Mouse (Mus musculus): ENCODE results near the gene Fgf18. TPM values are rescaled to one million over a fixed set of nuclear protein-coding genes. Genes with fewer than 3 reads are reported as not detected.

The Fgf18 gene
- total RNA-seq (2021): 10 to 100 TPM; 11.1 to 14.1 TPM

DNA sequence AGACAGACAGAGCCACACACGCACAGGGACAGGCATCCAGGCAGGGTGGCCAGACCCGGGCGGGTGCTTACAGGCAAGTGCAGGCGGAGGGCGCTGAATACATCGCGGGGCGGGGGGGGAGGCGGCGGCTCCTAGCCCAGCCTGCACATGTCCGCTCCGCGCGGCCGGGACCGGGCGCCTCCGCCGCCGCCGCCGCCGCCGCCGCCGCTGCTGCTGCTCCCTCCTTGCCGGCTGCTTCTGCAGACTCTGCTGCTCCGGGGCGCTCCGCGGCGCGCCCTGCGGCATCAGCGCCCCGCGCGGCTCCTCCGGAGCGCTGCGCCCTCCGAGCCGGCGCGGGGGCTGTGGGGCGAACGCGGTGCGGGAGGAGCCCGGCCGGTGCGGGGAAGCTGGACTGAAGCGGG lies at the start of gene Fgf18:
Gene Fgf18, minus strand, starts transcription at position 230 of the 401 bp plus-strand sequence.
- peak; percentile 50 for DNase-seq

DNA sequence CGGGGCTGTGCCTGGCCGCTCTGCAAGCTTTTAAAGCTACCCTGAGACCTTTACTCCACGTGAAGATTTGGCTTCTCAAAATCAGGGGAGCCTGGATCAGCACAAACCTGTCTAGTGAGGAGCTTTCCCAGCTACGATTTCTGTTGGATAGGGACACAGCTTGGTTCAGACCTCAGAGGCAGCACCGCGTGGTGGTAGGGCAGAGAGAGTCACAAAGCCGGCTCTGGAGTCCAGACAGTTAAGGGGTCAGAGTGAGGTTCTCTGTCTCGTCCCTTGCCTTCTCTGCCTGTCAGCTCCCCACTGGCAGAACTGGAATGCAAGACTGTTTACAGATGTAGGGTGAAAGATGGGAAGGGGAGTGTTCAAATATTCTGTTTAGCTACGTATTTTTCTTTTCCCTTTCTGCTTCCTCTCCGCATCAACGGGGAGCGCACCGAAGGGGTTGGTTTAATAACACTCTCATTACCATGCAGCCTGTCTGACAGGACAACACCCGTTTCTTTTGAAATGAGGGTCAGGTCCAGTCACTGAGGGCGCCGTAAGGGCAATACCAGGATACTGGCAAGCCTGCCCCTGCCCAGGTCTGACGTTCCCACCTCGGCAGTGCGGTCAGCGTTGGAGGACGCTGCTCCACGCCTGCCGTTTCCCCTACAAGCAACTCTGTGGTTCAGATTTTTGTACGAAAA lies 49.4 kb upstream of the Fgf18 start:
- no peak for DNase-seq

DNA sequence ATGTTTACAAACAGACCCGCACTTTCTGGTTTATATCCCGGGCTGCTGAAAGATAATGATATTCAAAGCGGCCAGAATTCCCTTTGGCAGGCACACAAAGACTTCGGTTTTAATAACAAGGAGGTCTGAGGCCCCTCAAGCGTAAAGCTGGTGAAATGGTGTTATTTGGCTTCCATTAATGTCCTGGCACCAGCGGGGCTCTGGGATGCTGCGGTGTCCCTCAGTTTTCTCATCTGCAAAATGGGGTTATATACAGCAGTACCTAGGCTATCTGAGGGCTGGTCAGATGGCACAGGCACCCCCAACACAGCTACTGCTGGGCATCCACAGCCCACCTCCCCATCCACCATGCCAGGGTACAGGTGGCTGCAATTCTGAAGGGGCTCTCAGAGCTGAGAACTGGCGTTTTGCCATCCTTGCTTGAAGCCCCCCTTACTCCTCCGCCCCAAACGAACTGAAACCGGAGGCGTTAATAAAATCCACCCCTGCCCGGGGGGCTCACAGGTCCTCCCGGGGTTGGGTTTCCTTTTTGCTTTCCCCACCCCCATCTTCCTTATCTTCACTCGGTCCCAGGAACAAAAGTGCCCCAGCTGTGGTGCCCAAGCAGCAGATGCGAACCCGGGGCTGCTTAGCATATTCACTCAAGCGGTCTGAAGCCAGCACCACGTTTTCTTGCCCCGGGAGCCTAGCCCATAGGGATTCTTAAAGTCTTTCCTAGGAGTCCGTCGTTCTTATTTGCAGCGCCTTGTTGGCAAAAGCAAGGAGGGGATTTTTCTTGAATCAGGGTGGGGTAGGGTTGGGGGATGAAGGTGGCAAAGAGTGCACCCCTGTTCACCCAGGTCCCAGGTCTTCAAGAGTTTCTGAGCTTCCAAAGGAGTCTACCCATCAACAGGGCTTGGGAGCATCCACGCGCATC lies 48.6 kb upstream of the Fgf18 start:
- no peak for DNase-seq

DNA sequence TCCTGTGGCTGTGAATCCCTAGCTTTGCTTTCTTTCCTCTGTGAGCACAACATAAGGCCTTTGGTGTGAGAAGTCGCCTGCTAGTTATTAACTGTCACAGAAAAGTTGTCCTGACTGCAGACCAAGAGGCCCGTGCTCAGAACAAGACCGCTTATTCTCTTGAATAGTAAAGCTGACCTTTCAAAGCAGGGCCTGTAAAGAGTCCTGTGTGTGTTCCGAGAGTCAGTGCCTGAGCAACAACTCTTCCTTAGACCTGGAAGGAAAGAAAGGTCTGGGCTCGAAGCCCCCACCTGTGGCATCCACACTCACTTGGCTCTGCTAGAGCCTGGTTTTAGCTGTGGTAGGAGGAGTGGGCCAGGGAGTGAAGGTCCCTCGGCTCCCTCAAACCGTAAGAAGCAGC lies 47.9 kb upstream of the Fgf18 start:
- no peak for DNase-seq

DNA sequence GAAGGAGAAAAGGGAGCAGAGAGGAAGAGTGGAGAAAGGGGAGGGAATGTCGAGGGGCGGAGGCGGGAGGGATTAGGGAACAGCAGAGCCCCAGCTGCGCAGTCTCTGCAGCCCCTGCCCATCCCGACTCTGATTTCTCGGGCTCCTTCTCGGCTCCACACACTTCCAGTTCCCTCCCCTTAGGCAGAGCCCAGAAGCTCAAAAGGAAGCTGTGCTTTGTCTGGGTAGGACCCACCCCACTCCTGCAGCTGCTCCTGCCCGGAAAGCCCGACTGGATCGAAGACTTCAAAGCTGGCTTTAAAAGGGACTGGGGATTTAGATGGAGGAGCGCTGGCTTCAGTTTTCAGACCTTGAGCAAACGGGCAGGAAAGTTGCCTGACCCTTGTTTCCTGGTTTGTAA lies 46.5 kb upstream of the Fgf18 start:
- no peak for DNase-seq

DNA sequence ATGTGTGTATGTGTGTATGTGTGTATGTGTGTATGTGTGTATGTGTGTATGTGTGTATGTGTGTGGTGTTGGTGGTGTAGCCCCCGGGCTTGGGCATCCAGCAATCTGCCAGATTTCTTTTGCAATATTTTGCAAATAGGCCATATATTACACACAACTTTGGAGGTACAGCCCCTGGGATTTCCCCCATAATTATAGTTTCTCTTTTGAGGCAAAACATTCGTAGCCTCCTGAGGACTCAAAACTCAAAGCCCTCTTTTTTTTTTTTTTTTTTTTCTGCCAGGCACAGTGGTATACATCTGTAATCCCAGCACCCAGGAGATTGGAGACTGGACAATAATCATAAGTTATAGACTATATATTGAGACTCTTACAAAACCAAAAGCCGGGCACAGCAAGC lies 34.6 kb upstream of the Fgf18 start:
- DNase-seq: no peak

DNA sequence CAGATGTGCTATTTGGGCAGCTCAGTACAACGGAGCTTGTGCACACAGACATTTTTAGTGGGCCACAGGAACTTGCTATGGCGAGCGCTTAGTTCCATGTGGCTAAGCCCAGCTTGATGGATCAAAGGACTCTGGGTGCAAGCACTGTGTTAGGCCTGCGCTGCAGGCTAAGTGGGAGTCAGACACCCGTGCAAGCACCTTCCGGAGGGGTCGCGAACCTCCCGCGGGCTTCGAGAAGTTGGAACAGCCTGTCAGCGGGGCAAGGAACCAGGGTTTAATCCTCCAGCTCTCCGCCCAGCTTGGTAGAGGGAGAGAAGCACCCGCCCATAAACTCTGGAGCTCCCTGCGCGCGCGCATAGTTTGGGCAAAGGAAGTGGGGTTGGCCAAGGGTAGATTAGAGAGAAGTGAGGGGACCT lies 33.5 kb upstream of the Fgf18 start:
- peak; percentile 7 for DNase-seq

DNA sequence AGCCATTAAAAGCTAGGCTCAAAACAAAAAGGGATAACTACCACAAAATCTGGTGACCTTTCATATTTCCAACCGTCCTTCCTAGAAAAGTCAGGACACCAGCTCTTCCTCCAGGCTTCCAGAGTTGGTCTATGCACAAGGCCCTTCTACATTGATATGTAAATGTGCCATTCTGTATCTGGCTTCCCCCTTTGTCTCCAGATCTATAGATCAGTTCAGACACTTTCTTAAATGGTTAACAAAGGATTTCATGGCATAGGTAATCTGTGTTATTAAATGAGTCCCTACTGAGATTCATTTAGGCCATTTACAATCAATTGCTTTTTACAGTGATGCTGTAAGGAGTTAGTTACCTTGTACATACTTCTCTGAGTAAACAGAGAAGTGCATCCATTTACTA lies 32.6 kb upstream of the Fgf18 start:
- DNase-seq: no peak

DNA sequence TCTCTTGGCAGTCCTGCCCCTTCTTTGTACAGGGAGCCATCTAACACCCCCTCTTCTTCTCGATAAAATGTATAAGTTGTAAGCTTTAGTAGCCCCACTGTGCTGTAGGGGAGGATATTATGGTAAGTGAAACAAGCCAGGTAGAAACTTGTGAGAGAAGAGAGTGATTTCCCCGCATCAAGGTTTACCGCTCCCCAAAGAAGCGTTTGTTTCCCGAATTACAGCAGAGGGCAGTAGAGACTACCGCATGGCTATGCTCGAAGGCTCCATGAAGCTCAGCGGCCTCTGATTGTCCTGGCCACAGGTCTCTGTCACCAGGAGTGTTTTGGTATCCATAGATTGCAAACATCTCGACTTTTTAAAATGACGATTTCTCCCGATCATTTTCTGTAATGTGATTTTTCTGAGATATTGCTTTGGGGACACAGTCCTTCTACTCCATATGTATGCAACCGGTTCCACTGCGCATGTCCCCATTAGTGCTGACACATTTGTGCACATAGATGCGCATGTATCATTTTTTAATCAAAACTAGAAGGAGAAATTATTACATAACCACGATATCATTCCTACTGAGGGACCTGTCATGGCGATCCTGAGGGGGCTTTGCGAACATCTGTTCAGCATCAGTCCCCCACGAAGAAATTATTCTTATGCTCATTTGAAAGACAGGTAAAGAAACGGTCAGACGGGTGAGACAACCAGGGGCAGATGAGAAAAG lies 29.5 kb upstream of the Fgf18 start:
- DNase-seq: peak; percentile 66

DNA sequence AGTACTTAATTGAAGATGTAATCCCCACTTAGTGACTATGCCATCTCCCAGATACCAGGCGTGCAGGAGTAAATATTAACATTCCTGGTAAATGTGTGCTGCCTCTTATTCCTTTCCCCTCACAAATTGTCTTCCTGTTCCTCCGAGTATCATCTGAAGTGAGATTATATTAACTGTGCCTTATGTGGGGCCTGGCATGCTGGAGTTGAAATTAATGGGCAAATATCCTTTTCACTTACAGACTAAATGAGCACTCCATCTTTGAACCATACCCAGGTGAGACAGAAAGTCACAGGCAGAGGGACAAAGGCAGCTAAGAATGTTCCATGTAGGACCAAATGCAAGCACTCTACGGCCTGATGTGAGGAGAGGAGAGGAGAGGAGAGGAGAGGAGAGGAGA lies 28.6 kb upstream of the Fgf18 start:
- no peak for DNase-seq

DNA sequence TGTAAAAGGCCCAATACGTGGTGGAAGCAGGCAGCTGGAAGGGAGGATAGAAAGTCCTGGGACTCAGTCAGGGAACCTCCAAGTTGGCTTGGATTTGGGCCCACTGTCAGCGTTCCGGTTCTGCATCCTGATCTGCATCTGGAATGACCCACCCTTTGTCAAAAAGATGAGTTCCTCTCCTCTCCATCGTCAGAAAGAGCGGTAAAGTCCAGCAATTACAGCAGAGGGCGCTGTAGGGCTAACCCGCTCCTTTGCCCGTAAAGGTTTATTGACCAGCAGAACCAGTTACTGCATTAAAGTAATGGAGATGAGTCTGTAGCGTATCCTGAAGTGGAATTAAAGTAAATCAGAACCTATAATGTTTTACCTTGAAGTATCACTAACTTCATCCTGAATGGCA lies 23.3 kb upstream of the Fgf18 start:
- peak; percentile 67 for DNase-seq

DNA sequence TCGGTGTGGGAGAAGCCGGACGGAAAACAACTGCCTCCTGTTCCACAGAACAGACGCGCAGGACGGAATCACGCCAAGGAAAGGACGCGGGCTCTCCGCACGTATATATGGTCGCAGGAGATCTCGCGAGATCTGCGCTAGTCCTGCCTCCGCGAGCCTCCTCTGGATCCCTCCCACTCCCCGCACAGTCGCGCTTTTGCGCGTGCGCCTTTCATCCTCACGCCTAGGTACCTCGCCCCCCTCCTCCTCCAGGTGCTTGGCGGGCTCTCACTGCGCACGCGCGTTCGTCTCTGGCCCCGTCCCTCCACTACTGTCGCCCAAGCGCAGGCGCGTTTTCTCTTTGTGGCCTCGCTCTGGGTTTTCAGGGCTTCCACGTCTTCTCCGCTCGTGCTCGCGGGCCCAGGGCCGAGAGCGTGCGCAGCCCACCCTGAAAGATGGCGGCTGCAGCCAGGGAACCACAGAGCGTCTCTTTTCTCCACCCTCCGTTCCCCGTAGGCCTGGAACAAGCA lies 15.9 kb upstream of the Fgf18 start, which contains the start of gene Npm1:
Gene Npm1, minus strand, starts transcription at position 209 of the 509 bp plus-strand sequence.
- peak; percentile 99 for DNase-seq

DNA sequence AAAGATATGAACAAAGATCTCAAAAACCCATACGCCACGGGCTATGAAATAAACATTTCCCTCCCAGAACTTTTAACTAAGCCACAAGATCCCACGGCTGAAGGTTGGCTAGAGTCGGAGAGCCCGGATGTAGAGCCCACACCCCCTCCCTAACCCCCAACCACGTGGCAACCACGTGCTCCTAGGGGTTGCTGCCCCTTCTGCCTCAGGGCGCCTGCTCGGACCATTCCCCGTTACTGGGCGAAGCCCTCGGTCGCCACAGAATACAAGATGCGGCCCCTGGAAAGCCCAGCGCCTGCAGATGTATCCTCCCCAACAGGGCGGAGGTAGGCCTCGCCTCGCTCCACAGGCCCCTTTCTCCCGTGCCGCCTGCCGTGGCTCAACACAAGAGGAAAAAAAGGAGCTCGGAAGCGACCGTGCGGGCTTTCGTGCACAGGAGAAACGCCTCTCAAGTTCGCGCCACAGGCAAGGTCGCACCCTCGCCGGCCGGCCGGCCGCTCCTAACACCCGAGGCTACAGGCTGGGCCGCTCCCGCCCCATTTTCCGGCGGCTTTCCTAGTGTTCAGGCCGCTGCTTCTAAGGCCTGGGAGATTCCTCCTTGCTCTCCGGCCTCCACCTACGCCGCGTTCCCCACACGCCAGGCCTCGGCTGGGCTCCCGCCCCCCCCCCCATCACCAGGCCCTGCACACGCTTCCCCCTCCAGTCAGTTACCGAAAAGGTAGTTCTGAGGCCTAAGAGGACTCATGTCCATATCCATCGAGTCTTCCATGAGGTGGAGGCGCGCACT lies 15.2 kb upstream of the Fgf18 start:
- DNase-seq: peak; percentile 78

DNA sequence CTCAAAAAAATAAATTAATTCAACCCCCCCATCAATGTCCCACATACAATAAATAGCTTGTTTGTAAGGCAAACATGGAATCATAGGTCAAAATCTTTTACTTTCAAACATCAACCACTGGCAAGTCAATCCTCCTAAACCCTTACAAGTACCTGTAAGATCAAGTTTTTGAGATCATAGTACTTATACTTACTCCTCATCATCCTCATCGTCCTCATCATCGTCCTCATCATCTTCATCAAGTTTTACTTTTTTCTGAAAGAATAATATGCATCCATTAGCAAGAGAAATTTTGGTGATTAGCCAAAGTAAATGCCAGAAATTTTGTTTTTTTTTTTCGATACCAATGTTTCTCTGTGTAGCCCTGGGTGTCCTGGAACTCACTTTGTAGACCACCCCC lies 12.5 kb upstream of the Fgf18 start:
- DNase-seq: no peak

DNA sequence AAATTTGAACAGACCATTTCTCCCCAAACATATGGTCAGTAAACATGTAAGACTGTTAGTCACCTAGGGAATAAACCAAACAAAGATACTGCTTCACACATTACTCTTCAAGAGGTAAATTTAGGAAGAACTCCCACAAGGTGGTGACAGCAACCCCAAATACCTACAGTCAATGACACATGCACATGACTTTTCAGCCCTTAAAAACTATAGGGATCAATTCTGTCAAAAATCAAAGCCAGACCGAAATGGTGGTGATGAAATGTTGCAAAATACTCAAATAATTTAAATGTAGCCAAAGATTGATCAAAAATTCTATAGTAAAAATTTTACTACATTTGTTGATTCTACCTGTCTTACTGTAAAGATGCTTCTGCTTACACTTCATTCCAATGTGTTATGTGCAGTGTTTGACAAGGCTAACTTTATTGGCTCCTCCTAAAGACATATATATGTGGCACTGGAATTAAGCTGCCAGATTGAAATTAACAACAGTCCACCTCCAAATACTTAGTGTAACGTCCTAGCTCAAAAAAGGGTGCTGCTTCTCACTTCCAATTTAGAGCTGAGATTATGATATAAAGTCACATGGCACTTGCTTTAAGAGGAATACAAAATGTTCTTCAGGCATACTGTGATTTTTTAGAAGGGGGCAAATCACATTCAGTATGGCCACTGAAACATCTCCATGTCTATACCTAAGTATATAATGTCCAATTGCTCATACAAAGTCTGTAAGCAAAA lies 10.4 kb upstream of the Fgf18 start:
- DNase-seq: no peak

DNA sequence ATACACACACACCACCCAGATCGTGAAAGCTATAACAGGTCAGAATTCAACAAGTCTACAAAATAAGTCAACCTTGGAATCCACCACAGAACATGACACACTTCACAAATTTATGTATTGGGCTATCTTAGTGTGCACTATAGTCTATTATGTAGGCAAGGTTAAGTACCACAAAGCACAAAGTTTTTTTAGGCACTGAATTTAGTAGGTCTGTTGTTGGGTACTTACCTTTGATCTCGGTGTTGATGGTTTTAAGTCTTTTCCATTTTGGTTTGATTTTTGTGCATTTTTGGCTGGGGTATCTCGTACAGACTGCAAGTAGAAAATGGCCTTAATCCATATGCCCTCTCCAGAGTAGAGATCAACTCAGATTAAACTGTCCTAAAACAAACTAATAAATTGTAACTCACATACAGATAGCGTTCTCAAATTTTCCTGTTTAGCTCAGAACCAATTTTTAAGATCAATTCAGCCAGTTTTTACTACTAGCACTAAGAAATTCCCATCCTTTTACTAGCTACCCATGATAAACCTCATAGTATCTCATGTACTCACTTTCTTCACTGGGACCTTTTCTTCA lies 9.3 kb upstream of the Fgf18 start:
- DNase-seq: no peak

DNA sequence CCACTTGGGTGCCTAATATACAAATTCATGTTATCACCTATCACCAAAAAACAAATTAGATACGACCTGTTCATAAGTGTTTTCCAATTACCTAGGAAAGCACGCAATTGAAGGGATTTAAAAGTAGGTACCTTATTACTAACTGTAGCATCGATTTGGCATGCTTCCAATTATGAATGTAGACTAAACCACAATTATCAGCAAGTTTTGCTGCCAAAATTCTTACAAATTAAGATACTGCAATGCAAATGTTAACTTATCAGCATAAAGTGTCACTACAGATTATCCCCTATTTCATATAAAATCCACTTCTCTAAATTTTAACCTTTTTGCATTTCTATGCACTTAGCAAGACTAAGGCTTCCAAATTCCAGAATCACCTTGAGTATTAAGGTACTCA lies 7.3 kb upstream of the Fgf18 start:
- no peak for DNase-seq

DNA sequence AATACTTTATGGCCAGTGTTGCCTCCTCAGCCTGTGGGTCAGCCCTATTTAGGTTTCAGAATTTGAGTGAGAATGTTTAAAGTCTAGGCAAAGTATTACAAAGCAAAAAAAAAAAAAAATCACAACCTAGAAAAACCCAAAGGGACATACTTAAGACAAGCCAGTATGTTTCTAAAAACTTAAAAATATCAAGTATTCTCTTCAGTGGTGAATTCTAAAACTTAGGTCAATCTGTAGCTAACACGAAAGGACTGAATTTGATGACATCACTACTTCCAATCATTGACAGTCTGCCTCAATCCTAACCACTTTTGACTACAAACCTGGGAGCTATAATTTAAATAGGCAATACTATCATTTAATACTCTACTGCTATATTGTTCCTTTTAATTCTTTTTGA lies 5.8 kb upstream of the Fgf18 start:
- DNase-seq: no peak

DNA sequence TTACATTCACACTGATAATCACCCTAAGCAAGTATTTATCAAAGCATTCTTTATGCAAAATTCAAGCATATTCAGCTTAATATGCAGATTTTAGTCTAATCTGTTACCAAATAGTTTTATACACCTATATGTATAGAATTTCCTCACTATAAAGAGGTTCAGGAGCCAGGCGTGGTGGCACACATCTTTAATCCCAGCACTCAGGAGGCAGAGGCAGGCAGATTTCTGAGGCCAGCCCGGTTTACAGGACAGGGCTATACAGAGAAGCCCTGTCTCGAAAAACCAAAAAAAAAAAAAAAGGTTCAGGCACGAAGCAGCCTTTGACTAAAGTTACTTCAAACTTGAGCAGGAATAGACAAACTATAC lies 4.6 kb upstream of the Fgf18 start:
- DNase-seq: no peak

DNA sequence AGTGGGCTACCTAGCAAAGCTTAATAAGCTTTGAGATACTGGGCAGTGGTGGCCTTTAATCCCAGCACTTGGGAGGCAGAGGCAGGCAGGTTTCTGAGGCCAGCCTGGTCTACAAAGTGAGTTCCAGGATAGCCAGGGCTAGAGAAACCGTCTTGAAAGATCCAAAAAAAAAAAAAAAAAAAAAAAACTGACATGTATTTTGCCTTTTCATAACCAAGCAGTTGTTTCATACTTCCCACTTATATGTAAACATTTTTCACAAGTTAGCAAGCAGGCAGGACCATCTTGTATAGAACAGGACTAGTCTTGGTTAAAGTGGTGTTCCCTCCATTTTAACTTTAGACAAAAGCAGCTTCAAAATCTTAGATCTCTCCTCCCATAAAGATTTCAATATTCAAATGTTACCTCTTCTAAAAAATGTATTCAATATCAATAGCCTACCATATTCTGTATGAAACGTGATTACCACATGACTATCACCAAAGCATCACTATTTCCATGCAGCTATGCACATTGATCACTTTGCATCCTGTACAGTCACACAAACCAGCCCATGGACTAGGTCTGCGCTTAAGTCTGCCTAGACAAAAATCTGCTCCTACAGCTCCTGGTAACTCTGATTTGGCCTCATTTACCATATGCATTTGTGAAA lies 4.1 kb upstream of the Fgf18 start:
- no peak for DNase-seq

DNA sequence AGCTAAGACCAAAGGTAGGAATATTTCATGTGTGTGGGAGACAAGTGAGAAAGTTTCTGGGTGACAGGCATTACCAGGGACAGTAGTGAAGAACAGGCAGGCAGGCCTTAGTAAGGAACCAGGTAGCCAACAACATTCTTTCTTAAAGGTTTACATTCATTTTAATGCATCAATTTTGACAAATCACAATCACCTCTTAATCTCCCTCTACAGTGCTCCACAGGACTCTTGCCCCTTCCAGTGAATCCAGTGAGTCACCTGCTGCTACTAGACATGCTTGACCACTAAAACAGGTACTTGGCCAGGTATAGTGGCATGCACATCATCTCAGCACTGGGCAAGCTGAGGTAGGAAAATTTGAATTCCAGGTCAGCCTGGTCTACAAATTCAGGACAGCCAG lies 3.2 kb upstream of the Fgf18 start:
- no peak for DNase-seq
